Mouse (Mus musculus) megakaryocyte, embryonic 14.5 days (primary cell): Measurements from ENCODE around the gene Tspan4. TPM values are rescaled to one million over a fixed set of nuclear protein-coding genes. Genes with fewer than 3 reads are reported as not detected.

Experiments used
- H3K27me3 ChIP-seq: replicated peaks from 2 replicates; pipeline ENCODE3; 2012; ENCODE audit warnings: inconsistent platforms
- H3K36me3 ChIP-seq: replicated peaks from 2 replicates; pipeline ENCODE3; 2012; ENCODE audit warnings: low read length, inconsistent platforms, mixed read lengths
- H3K4me1 ChIP-seq: 2 replicates; pipeline ENCODE4 v1.6.1; 2012; ENCODE audit warnings: inconsistent platforms
- H3K4me3 ChIP-seq: replicated peaks from 2 replicates; pipeline ENCODE3; 2012; ENCODE audit warnings: moderate library complexity, mild to moderate bottlenecking, inconsistent platforms
- H3K9me3 ChIP-seq: 2 replicates; pipeline ENCODE4 v1.6.1; 2012; ENCODE audit warnings: inconsistent platforms
- FLI1 ChIP-seq: IDR thresholded peaks from 2 replicates; pipeline ENCODE4 v1.6.1; 2012; ENCODE audit warnings: low read length, inconsistent platforms, mixed read lengths
- GATA1 ChIP-seq: IDR thresholded peaks from 3 replicates; pipeline ENCODE4 v1.6.1; 2012; ENCODE audit warnings: mixed read lengths, low read length, inconsistent platforms, borderline replicate concordance
- polyA plus RNA-seq: library from polyadenylated mRNA; stranded (reverse); fragments of >175 nt; gene quantifications from 2 replicates; pipeline ENCODE4 v1.2.3, GENCODE M21; 2012; ENCODE audit warnings: low replicate concordance; ENCODE audit not compliant: insufficient read depth

The Tspan4 gene
- polyA plus RNA-seq, 1 experiment: 54.8 TPM

DNA sequence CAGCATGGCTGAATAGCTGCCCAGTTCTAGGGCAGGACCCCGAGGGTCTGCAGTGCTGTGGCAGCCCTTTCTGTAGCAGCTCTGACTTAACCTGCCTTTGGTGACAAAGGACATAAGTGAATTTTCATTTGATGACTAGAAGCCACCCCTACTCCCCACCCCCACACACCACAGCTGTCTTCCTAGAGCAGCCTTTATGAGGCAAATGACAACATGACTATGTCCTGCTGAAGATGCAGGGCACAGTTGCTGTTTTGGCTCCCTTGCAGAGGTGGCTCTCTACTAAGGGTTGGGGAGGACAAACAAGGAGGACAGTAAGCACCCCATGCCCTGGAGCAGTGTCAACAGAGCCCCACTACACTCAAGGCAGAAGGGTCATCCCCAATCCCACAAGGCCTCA is 44.8 kb downstream of the Tspan4 start:
- Histone ChIP-seq H3K4me3 (no peak overlapping the region), H3K27me3 (no peaks in the 10 kb centered on the region), H3K4me1 (peaks cover 40% of the 10 kb centered on the region), H3K36me3 (peaks cover 98% of the 10 kb centered on the region), H3K9me3 (no peaks in the 10 kb centered on the region)
- TF ChIP-seq GATA1 (no peak), FLI1 (no peak)

DNA sequence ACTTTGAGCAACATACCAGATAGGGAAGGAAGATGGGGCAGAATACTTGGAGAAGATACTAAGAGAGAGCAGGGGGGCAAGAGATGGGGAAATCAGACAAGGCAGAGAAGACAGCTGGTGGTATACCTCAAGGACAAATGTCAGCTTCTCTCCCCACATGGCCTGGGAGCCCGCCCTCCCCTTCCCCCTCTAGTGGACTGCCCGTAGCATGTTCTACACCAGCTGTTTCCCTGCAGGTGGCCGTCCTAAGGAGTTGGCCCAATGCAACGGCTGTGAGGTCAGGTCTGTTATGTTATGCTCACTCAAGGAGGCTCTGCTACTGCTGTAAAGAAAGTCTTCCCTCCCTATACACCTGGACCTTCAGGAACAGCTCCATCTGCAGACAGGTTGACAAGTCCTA is 48.0 kb downstream of the Tspan4 start:
- peaks cover 62% of the 10 kb centered on the region for H3K4me1 ChIP-seq
- H3K9me3 ChIP-seq: no peaks in the 10 kb centered on the region

DNA sequence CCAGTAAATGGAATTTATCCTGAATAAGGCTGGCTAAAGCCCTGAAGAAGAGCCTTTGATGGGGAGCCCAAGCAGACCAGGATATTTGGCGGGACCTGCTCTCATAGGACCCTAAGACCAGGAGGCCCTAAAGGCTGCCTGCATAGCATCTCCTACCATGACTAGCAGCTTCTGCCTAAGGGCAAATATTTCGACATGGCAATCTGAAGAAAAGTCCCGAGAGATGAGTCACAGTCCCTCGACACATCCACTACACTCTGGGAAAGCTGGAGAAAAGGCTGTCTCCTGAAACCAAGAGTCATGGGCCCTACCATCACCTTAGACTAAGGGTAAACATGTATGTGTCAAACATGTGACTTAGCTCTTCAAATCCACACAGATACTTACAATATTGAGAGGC is 49.2 kb downstream of the Tspan4 start:
- no peak overlapping the region for H3K4me3 ChIP-seq
- TF ChIP-seq GATA1 (no peak), FLI1 (no peak)
- H3K9me3 ChIP-seq: no peaks in the 10 kb centered on the region
- H3K27me3 ChIP-seq: no peaks in the 10 kb centered on the region
- peaks cover 99% of the 10 kb centered on the region for H3K36me3 ChIP-seq
- H3K4me1 ChIP-seq: peaks cover 68% of the 10 kb centered on the region

More for the DNA sequence above, 48.0 kb downstream of the Tspan4 start:
- Histone ChIP-seq H3K4me3 (no peak overlapping the region), H3K36me3 (peaks cover 99% of the 10 kb centered on the region), H3K27me3 (no peaks in the 10 kb centered on the region)
- TF ChIP-seq GATA1 (no peak), FLI1 (no peak)

DNA sequence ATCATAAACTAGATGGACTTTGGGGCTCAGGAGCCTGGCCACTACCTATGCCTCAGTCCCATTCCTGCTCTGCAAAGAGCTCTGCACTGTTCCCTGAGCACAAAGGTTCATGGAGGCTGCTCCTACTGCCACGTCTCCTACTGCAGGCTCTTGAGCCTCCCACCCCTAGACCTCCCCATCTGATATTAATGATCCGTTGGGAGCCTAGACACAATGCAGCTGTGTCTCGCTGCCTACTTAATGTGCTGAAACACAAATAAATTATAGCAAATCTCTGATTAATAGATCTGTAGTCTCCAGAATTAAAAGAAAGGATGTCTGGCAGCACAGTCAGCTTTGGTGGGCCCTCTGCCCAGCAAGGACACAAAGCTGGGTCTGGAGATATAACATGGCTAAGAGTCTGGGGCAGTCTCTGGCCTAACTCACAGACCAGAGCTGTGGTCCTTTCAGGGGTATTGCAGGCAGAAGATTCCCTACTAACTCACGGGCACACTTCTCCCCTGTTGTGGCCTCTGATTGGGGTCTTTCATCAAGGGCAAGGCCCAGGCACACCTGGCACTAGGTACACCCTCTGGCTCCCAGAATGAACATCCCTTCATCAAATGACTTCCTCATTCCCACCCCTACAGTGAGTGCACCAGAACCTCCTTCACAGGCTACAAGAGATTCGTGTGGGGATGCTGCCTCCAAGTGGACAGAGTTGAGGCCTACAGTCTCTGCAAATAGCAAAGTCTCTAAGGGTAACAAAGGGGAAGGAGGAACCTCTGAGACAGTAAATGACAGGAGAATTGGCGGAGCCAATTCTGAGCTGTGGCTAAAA is 49.9 kb downstream of the Tspan4 start:
- H3K4me1 ChIP-seq: peaks cover 68% of the 10 kb centered on the region
- no peak overlapping the region for H3K4me3 ChIP-seq
- no peaks in the 10 kb centered on the region for H3K9me3 ChIP-seq
- peaks cover 99% of the 10 kb centered on the region for H3K36me3 ChIP-seq
- TF ChIP-seq FLI1 (no peak), GATA1 (no peak)
- H3K27me3 ChIP-seq: no peaks in the 10 kb centered on the region

DNA sequence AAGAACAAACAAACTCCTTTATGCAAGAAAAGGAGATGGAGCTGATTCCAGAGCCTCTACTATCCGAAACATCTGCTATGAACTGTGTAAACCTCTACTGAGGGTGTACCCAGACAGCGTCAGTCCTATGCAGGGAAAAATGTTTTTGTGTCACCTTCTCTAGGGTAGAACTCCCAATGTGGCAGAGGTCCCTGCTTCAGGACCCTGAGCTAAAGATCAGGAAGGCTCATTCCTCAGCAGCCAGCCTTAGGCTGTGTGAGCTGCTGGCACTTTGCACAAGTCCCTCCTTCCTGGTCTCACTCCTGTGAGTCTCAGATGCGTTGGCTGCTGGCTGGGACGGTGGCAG is 50.5 kb downstream of the Tspan4 start:
- peaks cover 99% of the 10 kb centered on the region for H3K36me3 ChIP-seq
- no peaks in the 10 kb centered on the region for H3K27me3 ChIP-seq
- no peaks in the 10 kb centered on the region for H3K9me3 ChIP-seq
- no peak overlapping the region for H3K4me3 ChIP-seq
- TF ChIP-seq GATA1: no peak
- TF ChIP-seq FLI1: no peak
- H3K4me1 ChIP-seq: peaks cover 65% of the 10 kb centered on the region

DNA sequence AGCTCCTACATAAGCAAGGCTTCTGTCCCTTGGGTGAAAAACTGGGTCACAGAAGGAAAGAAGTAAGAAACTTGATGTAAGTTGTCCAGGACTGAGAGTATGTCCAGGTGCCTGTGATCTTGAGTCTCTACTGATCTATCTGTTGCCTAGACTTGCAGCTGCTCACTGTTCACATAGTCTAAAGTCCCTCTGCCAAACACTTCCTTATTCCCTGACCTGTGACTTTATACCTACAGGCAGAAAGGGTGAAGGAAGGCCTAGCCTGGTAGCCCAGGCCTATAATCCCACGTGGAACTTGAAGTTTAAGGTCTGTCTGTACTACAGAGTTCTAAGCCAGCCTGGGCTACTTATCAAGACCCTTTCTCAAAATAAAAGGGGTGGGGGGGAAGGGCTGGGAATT is 60.5 kb downstream of the Tspan4 start:
- Histone ChIP-seq H3K4me3 (no peak overlapping the region), H3K9me3 (no peaks in the 10 kb centered on the region), H3K36me3 (peaks cover 37% of the 10 kb centered on the region), H3K4me1 (peaks cover 64% of the 10 kb centered on the region), H3K27me3 (no peaks in the 10 kb centered on the region)
- TF ChIP-seq FLI1 (no peak), GATA1 (no peak)

DNA sequence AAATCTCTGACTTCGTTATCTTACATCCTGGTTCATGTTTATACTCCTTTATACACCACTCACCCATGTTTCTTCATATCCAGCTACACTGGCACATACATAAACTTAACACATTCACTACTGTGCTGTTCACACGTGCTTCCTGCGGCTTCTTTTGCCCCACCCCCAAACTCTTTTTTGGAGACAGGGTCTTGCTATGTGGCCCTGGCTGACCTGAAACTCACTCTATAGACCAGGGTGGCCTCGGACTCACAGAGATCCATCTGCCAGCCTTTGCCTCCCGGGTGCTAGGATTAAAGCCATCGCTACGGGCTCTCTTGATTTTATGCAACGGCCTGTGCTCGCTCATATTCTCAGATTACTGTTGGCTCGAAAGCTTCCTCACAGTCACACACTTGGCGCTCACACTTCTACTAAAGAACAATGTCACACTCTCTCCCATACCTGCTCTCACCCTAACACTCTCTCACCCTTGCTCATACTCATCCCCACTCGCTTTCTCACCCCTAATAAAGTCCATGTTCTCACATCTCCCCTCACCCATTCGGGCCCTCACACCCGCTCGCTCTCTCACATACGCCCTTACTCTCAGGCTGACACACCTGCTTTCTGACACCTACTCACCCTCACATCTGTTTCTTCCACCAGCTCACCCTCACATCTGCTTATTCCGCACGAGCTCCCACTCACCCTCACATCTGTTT is 64.0 kb downstream of the Tspan4 start:
- Histone ChIP-seq H3K4me3 (peak overlapping the region; percentile 100), H3K9me3 (no peaks in the 10 kb centered on the region), H3K27me3 (no peaks in the 10 kb centered on the region), H3K4me1 (peaks cover 84% of the 10 kb centered on the region), H3K36me3 (peaks cover 15% of the 10 kb centered on the region)
- TF ChIP-seq GATA1 (no peak), FLI1 (no peak)

DNA sequence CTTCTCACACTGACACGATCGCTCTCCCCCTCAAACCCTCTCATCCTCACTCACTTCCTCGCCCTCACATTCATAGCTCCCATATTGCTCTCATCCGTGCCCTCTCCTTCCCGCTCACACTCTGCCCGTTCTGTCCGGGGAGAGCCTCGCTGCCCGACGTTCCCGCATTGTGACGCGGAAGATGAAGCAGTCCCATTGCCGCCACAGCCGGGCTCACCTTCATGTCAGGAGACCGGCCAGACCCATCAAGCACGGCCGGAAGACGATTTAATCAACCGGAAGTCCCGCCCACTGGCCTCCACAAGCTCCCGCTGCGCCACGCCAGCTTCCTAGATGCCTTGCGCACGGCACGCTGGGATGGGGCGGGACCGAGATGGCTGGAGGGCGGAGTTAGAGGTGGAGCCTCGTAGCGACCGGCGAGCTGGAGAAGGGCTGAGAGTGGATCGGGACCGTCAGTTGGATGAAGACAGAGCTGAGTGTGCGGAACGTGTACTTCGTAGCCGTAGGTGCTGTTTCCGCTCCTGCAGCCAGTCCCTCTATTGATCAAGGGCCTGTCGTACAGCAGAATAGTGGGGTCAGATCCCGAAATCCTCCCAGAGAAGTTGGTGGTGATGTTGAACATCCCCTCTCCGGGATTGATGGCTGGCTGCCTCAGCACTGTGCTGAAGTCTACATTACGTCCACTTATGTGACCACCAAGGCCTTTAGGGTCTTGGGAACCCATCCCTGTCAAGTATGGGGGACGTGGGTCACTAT is 64.7 kb downstream of the Tspan4 start, which contains the start of gene Chid1:
Chid1 (minus strand) TSS at position 302 of the 756 bp plus-strand sequence.
- H3K9me3 ChIP-seq: no peaks in the 10 kb centered on the region
- peak within 1 kb of the TSS; percentile 100 for H3K4me3 ChIP-seq
- peaks cover 79% of the 10 kb centered on the region for H3K4me1 ChIP-seq
- H3K36me3 ChIP-seq: peaks cover 15% of the 10 kb centered on the region
- TF ChIP-seq FLI1 (peak; percentile 78; the same call in 1 of the 2 replicates), GATA1 (no peak)
- no peaks in the 10 kb centered on the region for H3K27me3 ChIP-seq

DNA sequence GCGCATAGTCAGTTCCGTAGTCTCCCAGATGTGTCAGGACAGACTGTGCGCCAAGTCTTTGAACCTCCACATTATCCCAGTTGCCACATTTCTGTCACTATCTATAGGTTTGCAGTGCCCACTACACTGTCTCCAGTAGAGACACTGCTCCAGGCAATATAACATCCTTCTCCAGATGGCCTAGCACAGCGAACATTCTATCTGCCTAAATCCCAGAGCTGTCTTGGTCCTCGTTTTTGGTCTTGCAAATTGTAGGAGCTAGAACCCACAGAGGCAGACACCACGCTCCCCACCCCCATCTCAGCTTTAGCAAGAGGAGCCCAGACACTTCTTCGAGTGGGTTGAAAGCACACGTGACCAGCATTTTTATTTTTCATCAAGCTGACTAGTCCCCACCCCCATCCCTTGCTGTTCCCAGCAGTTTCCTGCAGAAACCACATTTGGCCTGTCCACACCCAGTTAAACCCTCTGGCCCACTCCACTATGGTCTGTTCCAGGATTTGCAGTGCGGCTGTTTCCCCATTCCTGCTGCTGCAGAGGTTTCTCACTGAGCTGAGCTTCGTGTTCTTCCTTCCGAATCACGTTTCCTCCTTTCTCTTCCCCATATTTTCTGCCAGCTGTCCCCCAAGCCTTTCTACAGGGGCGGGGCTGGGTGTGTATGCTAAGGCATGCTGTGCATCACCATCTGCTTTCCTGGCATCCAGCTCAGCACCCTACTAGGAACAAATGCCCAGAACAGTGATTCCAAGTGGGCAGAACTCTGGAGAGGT is 65.5 kb downstream of the Tspan4 start:
- H3K4me3 ChIP-seq: peak overlapping the region; percentile 100
- no peaks in the 10 kb centered on the region for H3K9me3 ChIP-seq
- peaks cover 72% of the 10 kb centered on the region for H3K4me1 ChIP-seq
- peaks cover 15% of the 10 kb centered on the region for H3K36me3 ChIP-seq
- TF ChIP-seq GATA1: no peak
- no peak for TF ChIP-seq FLI1
- H3K27me3 ChIP-seq: no peaks in the 10 kb centered on the region
